Mouse (Mus musculus) heart, postnatal 4 days (tissue): ENCODE data around the gene Tmem119. TPM values are rescaled to one million over a fixed set of nuclear protein-coding genes. Genes with fewer than 3 reads are reported as not detected.
A peak's percentile ranks its signal among the peaks of the same experiment; 100 is the strongest.

Experiments
- DNase-seq: peaks from one replicate; pipeline ENCODE4 v3.0.0; 2021
- total RNA-seq, 2 experiments: library from RNA; stranded (reverse); gene quantifications; 2 replicates each; pipeline ENCODE4 v1.2.3; 2021

Gene Tmem119
- 10 to 100 TPM; 11.7 to 13.7 TPM for total RNA-seq

- DNase-seq: peak; percentile 72
Measured at GRCm38 (mm10) chr5:113800280-113800679, at the start of gene Tmem119. Gene Tmem119, minus strand, starts transcription at chr5:113800516.

- DNase-seq: no peak
Measured at GRCm38 (mm10) chr5:113847636-113848035, 47.3 kb upstream of the Tmem119 start.

DNA sequence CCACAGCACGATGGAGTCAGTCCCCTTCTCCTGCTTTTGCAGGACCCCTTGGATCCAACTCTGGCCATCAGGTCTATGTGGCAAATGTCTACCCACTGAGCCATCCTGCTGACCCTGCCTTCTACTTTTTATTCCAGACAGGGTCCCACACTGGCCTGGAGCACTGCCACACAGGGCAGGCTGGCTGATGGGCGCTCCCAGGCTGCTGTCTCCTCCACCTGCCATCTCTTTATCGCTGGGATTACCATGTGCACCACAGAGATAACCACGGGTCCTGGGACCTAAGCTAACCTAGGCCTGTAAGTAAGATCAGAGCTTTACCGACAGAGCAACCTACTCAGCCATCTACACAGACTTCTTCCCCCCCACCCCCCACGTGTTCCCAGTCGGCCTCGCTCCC is 46.3 kb upstream of the Tmem119 start:
- DNase-seq: no peak

DNA sequence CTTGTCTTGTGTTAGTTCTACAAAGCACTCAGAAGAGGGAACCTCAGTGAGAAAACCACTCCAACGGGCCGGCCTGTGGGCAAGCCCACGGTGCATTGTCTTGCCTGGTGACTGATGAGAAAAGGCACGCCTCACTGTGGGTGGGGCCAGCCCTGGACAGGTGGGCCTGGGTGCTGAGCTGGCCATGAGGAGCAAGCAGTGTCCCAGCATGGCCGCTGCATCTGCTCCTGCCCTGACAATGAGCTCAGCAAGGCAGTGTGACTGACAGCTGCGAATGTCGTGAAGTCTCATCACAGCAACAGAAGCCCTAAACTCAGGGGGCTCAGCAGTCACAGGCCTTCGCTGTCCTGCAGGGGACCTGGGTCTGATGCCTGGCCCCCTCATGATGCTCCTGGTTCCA is 45.3 kb upstream of the Tmem119 start:
- DNase-seq: no peak

- DNase-seq: peak; percentile 79
Measured at GRCm38 (mm10) chr5:113844721-113845120, 44.4 kb upstream of the Tmem119 start.

GRCm38 (mm10) chr5:113844106-113844505 is 43.8 kb upstream of the Tmem119 start:
- DNase-seq: no peak

DNA sequence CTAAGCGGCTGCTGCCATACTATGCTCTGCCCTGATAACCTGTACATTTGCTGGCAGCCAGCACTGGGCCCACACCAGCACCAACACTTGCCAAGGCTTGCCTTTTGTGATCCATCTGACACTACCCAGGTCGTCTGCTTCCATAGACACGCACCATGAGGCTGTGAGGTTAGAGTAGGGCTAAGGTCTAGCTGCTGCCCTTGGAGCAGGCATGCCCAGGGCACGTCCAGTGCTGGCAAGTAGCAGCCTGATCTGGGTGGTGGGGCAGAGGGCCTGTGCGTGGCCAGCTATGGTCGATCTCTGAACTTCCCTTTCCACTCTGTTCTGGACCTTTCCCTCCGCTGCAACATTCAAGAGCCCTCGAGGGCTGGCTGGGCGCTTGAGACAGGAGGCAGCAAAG is 42.6 kb upstream of the Tmem119 start:
- DNase-seq: no peak

GRCm38 (mm10) chr5:113842244-113842643 is 41.9 kb upstream of the Tmem119 start:
- DNase-seq: no peak

GRCm38 (mm10) chr5:113841243-113842225 is 41.2 kb upstream of the Tmem119 start:
- DNase-seq: no peak

GRCm38 (mm10) chr5:113840443-113840842 is 40.1 kb upstream of the Tmem119 start:
- no peak for DNase-seq

- no peak for DNase-seq
Measured at GRCm38 (mm10) chr5:113836961-113837360, 36.6 kb upstream of the Tmem119 start.

DNA sequence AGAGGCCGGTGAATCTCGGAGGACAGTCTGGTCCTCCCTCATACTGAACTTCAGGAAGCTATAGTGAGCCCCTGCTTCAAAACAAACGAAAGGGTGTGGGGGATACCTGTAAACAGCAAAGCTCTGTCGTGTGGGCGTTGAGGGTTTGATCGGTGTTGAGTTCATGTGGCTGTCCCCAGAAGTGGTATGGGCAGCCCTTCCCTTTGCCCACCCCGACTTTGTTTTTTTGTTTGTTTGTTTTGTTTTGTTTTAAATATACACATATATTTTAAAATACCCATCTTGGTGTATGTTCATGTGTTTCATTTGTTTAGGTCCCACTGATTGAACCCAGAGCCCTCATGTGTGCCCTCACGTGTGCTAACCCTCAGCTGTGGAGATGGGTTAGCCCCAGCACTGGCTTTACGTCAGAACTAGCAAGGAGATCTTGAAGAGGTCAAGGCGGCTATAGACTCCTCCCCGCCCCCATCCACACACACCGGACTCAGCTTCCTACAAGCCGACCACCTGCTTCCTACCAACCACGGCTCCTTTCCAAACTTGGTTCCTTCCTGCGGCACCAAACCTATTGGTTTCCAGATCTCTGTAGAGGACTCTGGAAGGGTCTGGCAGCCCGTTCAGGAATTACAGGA is 33.1 kb upstream of the Tmem119 start:
- DNase-seq: no peak

DNA sequence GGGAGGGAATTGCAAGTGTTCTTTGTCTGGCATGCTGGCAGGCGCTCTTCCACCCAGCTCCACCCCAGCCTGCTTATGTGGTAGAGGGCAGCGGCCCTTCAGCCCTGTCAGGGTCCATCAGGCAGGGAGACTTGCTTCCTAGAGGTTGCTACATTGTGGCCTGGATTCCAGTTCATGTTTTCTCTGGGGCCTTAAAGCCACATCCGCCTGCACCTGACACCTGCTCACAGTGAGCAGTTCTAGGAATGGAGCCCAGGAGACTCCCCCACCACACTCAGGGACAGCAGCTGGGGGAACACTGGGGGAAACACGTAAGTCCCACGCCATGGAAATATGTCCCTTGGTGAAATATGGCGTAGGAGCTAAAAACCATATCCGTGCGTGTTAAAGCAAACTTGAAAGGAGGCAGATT is 32.2 kb upstream of the Tmem119 start, which contains the start of gene Selplg:
TSS of gene Selplg (minus strand) at position 155 of the 412 bp plus-strand sequence.
- DNase-seq: no peak

- DNase-seq: no peak
Measured at GRCm38 (mm10) chr5:113831741-113832140, 31.4 kb upstream of the Tmem119 start.

DNA sequence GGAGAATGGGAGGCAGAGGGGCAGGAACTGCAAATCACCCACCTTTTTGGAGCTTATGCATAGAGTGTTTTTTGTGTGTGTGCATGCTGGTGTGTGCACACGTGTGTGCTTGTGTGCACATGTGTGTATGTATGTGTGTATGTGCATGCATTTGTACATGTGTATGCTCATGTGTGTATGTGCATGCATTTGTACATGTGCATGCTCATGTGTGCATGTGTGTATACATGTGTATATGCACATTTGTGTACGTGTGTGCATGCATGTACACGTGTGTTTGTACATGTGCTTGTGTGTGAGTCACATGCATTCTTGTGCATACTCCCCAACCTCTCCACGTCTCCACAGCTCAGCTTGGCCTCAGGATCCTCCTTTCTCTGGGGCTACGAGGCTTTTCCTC is 30.5 kb upstream of the Tmem119 start:
- DNase-seq: no peak

- DNase-seq: peak; percentile 36
Measured at GRCm38 (mm10) chr5:113830292-113830643, 30.0 kb upstream of the Tmem119 start.

DNA sequence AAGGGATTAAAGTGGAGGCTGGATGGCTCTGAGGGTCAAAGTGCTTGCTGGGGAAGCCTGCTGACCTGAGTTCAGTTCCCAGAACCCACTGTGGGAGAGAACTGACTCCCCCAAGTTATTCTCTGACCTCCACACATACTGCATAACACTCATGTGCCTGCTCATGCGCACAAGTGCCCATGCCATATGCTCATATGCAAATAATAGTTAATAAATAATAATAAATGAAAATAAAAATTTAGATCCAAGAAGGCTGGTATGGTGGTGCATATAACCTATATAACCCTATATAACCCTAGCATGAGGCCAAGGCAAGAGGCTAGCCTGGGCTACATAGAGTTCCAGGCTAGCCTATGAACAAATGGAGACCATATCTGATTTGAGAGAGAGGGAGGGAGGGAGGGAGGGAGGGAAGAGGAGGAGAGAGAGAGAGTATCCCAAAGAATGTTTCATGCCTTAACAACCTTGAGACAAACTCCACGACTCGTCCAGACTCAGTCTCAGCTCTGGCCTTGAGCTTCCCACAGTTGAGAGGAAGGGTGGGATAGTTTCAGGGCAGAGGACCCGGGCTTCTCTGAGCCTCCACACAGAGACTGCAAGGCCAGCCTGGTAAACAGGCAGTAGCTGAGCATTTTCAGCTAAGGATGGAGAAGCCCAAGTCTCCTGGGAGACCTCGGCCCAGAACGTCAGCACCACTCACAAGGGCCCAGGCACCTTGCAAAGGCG is 29.4 kb upstream of the Tmem119 start:
- no peak for DNase-seq

DNA sequence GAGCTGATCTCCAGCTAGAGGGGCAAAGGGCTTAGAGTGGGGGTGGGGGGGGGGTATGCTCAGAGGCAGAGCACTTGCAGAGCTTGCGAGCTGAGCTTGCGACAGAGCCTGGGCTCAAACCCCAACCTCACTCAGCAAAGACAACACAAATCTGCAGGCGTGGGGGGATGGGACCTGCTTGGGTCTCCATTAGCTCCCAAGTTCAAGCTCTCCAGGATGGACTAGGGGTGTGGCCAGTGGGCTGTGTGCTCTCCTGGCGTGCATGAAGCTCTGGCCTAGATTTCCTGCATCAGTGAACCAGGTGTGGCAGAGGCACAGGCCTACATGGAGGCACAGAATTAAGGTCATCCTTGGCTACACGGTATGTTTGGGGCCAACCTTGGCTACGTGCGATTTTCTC is 28.2 kb upstream of the Tmem119 start:
- DNase-seq: no peak

DNA sequence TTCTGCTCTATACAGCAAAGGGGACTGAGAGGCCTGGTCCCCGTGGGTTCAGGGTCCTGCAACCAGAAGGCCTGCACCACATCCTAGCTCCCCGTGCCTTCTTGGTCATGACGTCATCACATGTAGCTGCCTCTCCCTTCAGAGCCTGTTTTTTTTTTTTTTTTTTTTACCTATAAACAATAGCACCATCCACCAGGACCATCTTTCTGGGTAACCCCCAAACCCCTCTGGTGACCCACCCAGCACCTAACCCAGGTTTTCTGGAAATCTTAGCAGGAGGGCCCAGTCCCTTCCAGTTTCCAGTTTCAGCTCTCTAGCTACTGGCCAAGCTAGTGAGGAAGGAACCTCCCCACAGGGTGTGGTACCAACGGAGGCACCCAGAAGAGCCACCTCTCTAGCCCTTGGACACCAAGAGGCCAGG is 27.7 kb upstream of the Tmem119 start:
- no peak for DNase-seq

- no peak for DNase-seq
Measured at GRCm38 (mm10) chr5:113826619-113827018, 26.3 kb upstream of the Tmem119 start.

GRCm38 (mm10) chr5:113825558-113825957 is 25.2 kb upstream of the Tmem119 start:
- no peak for DNase-seq

GRCm38 (mm10) chr5:113824228-113824627 is 23.9 kb upstream of the Tmem119 start:
- no peak for DNase-seq

- no peak for DNase-seq
Measured at GRCm38 (mm10) chr5:113818572-113818971, 18.3 kb upstream of the Tmem119 start.
